Mouse (Mus musculus): ENCODE measurements around the gene Sufu. TPM values are rescaled to one million over a fixed set of nuclear protein-coding genes. Genes with fewer than 3 reads are reported as not detected.

Gene Sufu
- total and polyA plus RNA-seq, 3 experiments: 11.4 to 42.5 TPM; not detected in 1

GRCm38 (mm10) chr19:46533525-46533924 lies 136.8 kb downstream of the Sufu start:
- H3K9me3 ChIP-seq (replicated peaks; ENCODE audit: insufficient read depth, low read length): no peaks in the 10 kb centered on the region
- H3K36me3 ChIP-seq (ENCODE audit: control insufficient read depth in 1 of 2, insufficient read depth in 2 of 2, low read length in 2 of 2): peaks cover 0 to 25% of the 10 kb centered on the region in 2 experiments; a peak in 2 of 4 replicates
- no peak overlapping the region for H3K27ac ChIP-seq (ENCODE audit: control insufficient read depth, low read depth, low read length)
- peaks cover 12 to 27% of the 10 kb centered on the region in 2 experiments for H3K4me1 ChIP-seq (ENCODE audit: control insufficient read depth in 1 of 2, insufficient read depth in 2 of 2, low read length in 2 of 2)
- H3K4me3 ChIP-seq (ENCODE audit: control insufficient read depth in 1 of 2, insufficient read depth in 1 of 2, low read depth in 2 of 2, low read length in 2 of 2): no peak overlapping the region
- DNase-seq (ENCODE audit: low read depth, low spot score): no peak
- H3K79me2 ChIP-seq (ENCODE audit: control insufficient read depth, insufficient read depth, low read length, poor library complexity): no peaks in the 10 kb centered on the region; the same call in 1 of the 2 replicates
- no peaks in the 10 kb centered on the region for H3K27me3 ChIP-seq (ENCODE audit: control insufficient read depth in 1 of 2, insufficient read depth in 2 of 2, low read length in 2 of 2)
- H3K9ac ChIP-seq (ENCODE audit: control insufficient read depth, low read depth, low read length, poor library complexity, severe bottlenecking): no peak overlapping the region
- TF ChIP-seq ETS1 (IDR thresholded peaks at IDR 0.05; ENCODE audit: low read depth, low read length) (no peak), E2F4 (IDR thresholded peaks at IDR 0.05; ENCODE audit: borderline replicate concordance, low read depth, low read length) (no peak), USF1 (IDR thresholded peaks at IDR 0.05; ENCODE audit: low read depth, low read length) (no peak), MEF2A (IDR thresholded peaks at IDR 0.05; ENCODE audit: extremely low read depth, insufficient replicate concordance, low read depth, low read length, poor library complexity, severe bottlenecking) (no peak)

- DNase-seq (ENCODE audit: low read depth, low spot score): no peak
- Histone ChIP-seq H3K27ac (ENCODE audit: control insufficient read depth, low read depth, low read length) (no peak overlapping the region), H3K36me3 (ENCODE audit: control insufficient read depth in 1 of 2, insufficient read depth in 2 of 2, low read length in 2 of 2) (peaks cover 0 to 22% of the 10 kb centered on the region in 2 experiments; a peak in 2 of 4 replicates), H3K4me3 (ENCODE audit: control insufficient read depth in 1 of 2, insufficient read depth in 1 of 2, low read depth in 2 of 2, low read length in 2 of 2) (no peak overlapping the region), H3K27me3 (ENCODE audit: control insufficient read depth in 1 of 2, insufficient read depth in 2 of 2, low read length in 2 of 2) (no peaks in the 10 kb centered on the region), H3K9ac (ENCODE audit: control insufficient read depth, low read depth, low read length, poor library complexity, severe bottlenecking) (no peak overlapping the region), H3K4me1 (ENCODE audit: control insufficient read depth in 1 of 2, insufficient read depth in 2 of 2, low read length in 2 of 2) (peaks cover 12 to 27% of the 10 kb centered on the region in 2 experiments), H3K9me3 (replicated peaks; ENCODE audit: insufficient read depth, low read length) (no peaks in the 10 kb centered on the region), H3K79me2 (ENCODE audit: control insufficient read depth, insufficient read depth, low read length, poor library complexity) (no peaks in the 10 kb centered on the region; the same call in 1 of the 2 replicates)
- TF ChIP-seq POLR2AphosphoS5 (IDR thresholded peaks at IDR 0.05; ENCODE audit: borderline replicate concordance, low read depth, low read length) (no peak), GATA1 (IDR thresholded peaks at IDR 0.05; ENCODE audit: low read depth, low read length) (no peak), JUND (IDR thresholded peaks at IDR 0.05; ENCODE audit: low read depth, low read length) (no peak), EP300 (IDR thresholded peaks at IDR 0.05; ENCODE audit: low read depth in 1 of 2, low read length in 2 of 2) (no peak), GABPA (IDR thresholded peaks at IDR 0.05; ENCODE audit: low read depth, low read length) (no peak), MYB (IDR thresholded peaks at IDR 0.05; ENCODE audit: low read depth, low read length) (no peak), HCFC1 (IDR thresholded peaks at IDR 0.05; ENCODE audit: low read depth, low read length) (no peak), CHD2 (IDR thresholded peaks at IDR 0.05; ENCODE audit: low read length) (no peak)
These were observed 137.9 kb downstream of the Sufu start for GRCm38 (mm10) chr19:46534542-46535098.

GRCm38 (mm10) chr19:46537357-46537756 lies 140.7 kb downstream of the Sufu start:
- Histone ChIP-seq H3K27ac (ENCODE audit: control insufficient read depth, low read depth, low read length) (no peak overlapping the region), H3K9ac (ENCODE audit: control insufficient read depth, low read depth, low read length, poor library complexity, severe bottlenecking) (no peak overlapping the region), H3K36me3 (ENCODE audit: control insufficient read depth in 1 of 2, insufficient read depth in 2 of 2, low read length in 2 of 2) (peaks cover 0 to 6% of the 10 kb centered on the region in 2 experiments; a peak in 2 of 4 replicates), H3K9me3 (replicated peaks; ENCODE audit: insufficient read depth, low read length) (no peaks in the 10 kb centered on the region), H3K4me3 (ENCODE audit: control insufficient read depth in 1 of 2, insufficient read depth in 1 of 2, low read depth in 2 of 2, low read length in 2 of 2) (no peak overlapping the region), H3K4me1 (ENCODE audit: control insufficient read depth in 1 of 2, insufficient read depth in 2 of 2, low read length in 2 of 2) (peaks cover 5 to 8% of the 10 kb centered on the region in 2 experiments), H3K79me2 (ENCODE audit: control insufficient read depth, insufficient read depth, low read length, poor library complexity) (no peaks in the 10 kb centered on the region), H3K27me3 (ENCODE audit: control insufficient read depth in 1 of 2, insufficient read depth in 2 of 2, low read length in 2 of 2) (no peaks in the 10 kb centered on the region)
- TF ChIP-seq BHLHE40 (IDR thresholded peaks at IDR 0.05; ENCODE audit: borderline replicate concordance, low read depth, low read length): no peak
- TF ChIP-seq MYC (IDR thresholded peaks at IDR 0.05; ENCODE audit: low read depth, low read length): no peak
- no peak for DNase-seq (ENCODE audit: low read depth, low spot score)
